In genomic region chr2:113397340-113398019, GRCm38 (mm10) we compare ENCODE assay signal across 8 mouse cellular contexts.
A peak's percentile ranks its signal among the peaks of the same experiment; 100 is the strongest.
DNase-seq lines count a peak whose midpoint lies in the region; ATAC-seq lines count a peak whose summit lies in the region.

No protein-coding gene starts in this region.

- no peaks in the 10 kb centered on the region for H3K36me3 ChIP-seq in forebrain, embryonic 13.5 days (ENCODE audit: poor library complexity, severe bottlenecking)
- H3K36me3 ChIP-seq in forebrain, embryonic 11.5 days (ENCODE audit: control insufficient read depth, insufficient read depth, low read length): no peaks in the 10 kb centered on the region
- H3K36me3 ChIP-seq in embryonic facial prominence, embryonic 12.5 days: no peaks in the 10 kb centered on the region

- H3K9me3 ChIP-seq in forebrain, embryonic 13.5 days (replicated peaks): no peaks in the 10 kb centered on the region
- no peaks in the 10 kb centered on the region for H3K9me3 ChIP-seq in forebrain, embryonic 11.5 days (ENCODE audit: control insufficient read depth, low read length)
- no peaks in the 10 kb centered on the region for H3K9me3 ChIP-seq in embryonic facial prominence, embryonic 12.5 days

- no peak overlapping the region for H3K27ac ChIP-seq in forebrain, embryonic 13.5 days
- H3K27ac ChIP-seq in forebrain, embryonic 11.5 days (ENCODE audit: low read depth, low read length): no peak overlapping the region
- H3K27ac ChIP-seq in embryonic facial prominence, embryonic 12.5 days: 0 out of 2 replicates have a peak overlapping the region, but pooled peaks have one; percentile 5

- H3K9ac ChIP-seq in forebrain, embryonic 13.5 days: no peak overlapping the region
- H3K9ac ChIP-seq in forebrain, embryonic 11.5 days (ENCODE audit: low read length): no peak overlapping the region
- H3K9ac ChIP-seq in embryonic facial prominence, embryonic 12.5 days: no peak overlapping the region

- peak; percentile 55; the same call in 1 of the 2 replicates for ATAC-seq in forebrain, embryonic 13.5 days
- ATAC-seq in forebrain, embryonic 11.5 days (replicated peaks; ENCODE audit: low FRiP score): no peak
- ATAC-seq in embryonic facial prominence, embryonic 12.5 days (ENCODE audit: insufficient number of reproducible peaks, insufficient read depth, low FRiP score, low TSS enrichment): 0 out of 2 replicates have a peak, but pooled peaks have one; percentile 41

- DNase-seq in forebrain, embryonic 11.5 days (ENCODE audit: low spot score): no peak
- peak; percentile 23 for DNase-seq in Muller cell, postnatal 12 days (ENCODE audit: inconsistent ontology term)
- peak; percentile 54 to 64 for DNase-seq in heart, postnatal 10 days
- peak; percentile 33 to 74 for DNase-seq in left cerebral cortex, postnatal 14 days (ENCODE audit: low spot score in 2 of 2)
- DNase-seq in lung, postnatal 4 days: peak; percentile 59 to 73
- peak; percentile 31 to 62 for DNase-seq in urinary bladder, postnatal 36 days (ENCODE audit: low spot score in 2 of 2)

- intact Hi-C loops in heart, postnatal 10 days (cut with DNase I): loop anchor here (10.0 kb wide), 2 partner anchors 93 to 427 kb away; partner anchors contain the start of gene Scg5
- intact Hi-C loops in left cerebral cortex, postnatal 14 days (cut with DNase I): loop anchor here (2.0 kb wide), 1 partner anchor 91 kb away; no protein-coding TSS in a partner anchor

- H3K4me1 ChIP-seq in forebrain, embryonic 13.5 days: peaks cover 8% of the 10 kb centered on the region
- H3K4me1 ChIP-seq in forebrain, embryonic 11.5 days (replicated peaks; ENCODE audit: control insufficient read depth, insufficient read depth, low read length): no peaks in the 10 kb centered on the region
- H3K4me1 ChIP-seq in embryonic facial prominence, embryonic 12.5 days: peaks cover 7% of the 10 kb centered on the region; the same call in 1 of the 2 replicates

- 43% methylated on average over 7 of the region's 7 CpGs for WGBS in forebrain, embryonic 13.5 days
- WGBS in forebrain, embryonic 11.5 days: 74% methylated on average over 7 of the region's 7 CpGs
- 23% methylated on average over 7 of the region's 7 CpGs for WGBS in embryonic facial prominence, embryonic 12.5 days

- no peak overlapping the region for H3K4me3 ChIP-seq in forebrain, embryonic 13.5 days
- no peak overlapping the region for H3K4me3 ChIP-seq in forebrain, embryonic 11.5 days (ENCODE audit: low read depth, low read length)
- H3K4me3 ChIP-seq in embryonic facial prominence, embryonic 12.5 days: no peak overlapping the region

- no peaks in the 10 kb centered on the region for H3K27me3 ChIP-seq in forebrain, embryonic 13.5 days
- no peaks in the 10 kb centered on the region for H3K27me3 ChIP-seq in forebrain, embryonic 11.5 days (ENCODE audit: control insufficient read depth, insufficient read depth, low read length)
- no peaks in the 10 kb centered on the region for H3K27me3 ChIP-seq in embryonic facial prominence, embryonic 12.5 days

- H3K4me2 ChIP-seq in forebrain, embryonic 13.5 days: no peak overlapping the region
- H3K4me2 ChIP-seq in forebrain, embryonic 11.5 days (ENCODE audit: low read depth, low read length, severe bottlenecking): no peak overlapping the region
- H3K4me2 ChIP-seq in embryonic facial prominence, embryonic 12.5 days (replicated peaks): no peak overlapping the region
